Mouse (Mus musculus) thymus, postnatal 10 days (tissue): ENCODE measurements around the gene Enc1.

Source experiments
- DNase-seq, 2 experiments: peaks; one replicate each; pipeline ENCODE4 v3.0.0; 2021; ENCODE audit warnings: low spot score in 2 of 2

Gene Enc1

DNA sequence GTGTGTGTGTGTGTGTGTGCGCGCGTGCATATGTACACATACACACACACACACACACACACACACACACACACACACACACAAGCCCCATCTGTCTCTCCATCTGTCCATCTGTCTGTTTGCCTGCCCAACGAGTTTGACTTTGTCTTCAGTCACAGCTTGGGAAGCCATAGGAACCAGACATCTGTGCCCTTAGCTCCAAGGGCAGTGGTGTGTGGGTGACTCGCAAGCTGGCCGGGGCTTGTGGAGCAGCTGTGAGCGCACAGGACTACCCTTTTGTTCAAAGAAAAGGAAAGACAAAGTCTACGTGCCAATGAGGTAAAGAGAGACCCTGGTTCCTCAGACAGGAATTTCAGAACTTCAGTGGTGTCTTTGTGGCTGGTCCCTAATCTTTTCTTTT lies 51.1 kb downstream of the Enc1 start:
- DNase-seq, result no peak

GRCm38 (mm10) chr13:97292451-97293245 lies 51.7 kb downstream of the Enc1 start:
- DNase-seq, result no peak

DNA sequence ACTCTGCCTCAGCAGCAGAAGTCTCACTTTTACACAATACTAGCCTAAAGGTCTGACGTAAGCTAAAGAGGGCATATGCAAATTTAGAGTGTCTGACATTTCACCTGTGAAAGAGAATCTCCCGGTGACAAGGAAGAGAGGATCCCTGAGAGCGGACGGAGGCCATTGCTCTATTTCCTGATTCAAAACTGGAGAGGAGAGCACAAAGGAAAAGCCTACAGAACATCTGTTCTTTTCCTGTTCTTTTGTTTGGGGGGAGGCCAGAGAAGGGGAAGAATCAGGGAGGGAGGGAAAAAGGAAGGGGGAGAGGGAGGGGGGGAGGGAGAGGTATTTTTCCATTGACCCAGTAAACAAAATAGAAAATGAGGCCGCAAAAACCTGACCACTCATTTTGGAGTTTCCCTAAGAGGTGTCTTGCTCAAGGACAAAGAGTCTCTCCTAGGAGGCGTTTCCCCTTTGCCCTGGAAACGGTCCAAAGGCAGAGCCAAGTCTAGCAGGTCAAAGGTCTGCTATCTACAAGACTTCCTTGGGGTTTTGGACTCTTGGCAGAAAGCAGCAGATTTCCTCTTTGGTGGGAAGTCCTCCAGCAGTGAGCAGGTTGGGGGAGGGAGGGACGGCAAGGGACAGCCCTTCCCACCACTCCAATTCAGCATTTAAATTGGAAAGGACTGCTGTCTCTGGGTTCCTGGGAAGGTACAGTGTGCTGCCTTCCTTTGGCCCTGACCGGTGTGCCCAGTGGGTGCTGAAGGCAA lies 54.4 kb downstream of the Enc1 start:
- DNase-seq, result no peak

DNA sequence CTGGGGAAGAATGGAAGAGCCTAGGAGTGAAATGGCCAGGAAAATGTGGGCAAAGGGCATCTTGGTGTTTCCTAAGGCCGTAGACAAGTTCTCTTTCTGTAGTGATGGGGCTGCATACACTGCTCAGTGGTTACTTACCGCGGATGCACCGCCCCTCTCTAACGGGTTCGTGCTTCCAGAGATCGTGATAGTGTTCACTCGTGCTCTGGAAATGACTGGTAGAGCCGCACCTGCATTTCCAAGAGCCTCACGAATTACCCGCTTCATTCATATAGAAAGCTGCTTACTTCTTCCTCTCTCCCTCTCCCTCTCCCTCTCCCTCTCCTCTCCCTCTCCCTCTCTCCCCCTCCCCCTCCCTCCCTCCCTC lies 54.9 kb downstream of the Enc1 start:
- DNase-seq, result no peak

DNA sequence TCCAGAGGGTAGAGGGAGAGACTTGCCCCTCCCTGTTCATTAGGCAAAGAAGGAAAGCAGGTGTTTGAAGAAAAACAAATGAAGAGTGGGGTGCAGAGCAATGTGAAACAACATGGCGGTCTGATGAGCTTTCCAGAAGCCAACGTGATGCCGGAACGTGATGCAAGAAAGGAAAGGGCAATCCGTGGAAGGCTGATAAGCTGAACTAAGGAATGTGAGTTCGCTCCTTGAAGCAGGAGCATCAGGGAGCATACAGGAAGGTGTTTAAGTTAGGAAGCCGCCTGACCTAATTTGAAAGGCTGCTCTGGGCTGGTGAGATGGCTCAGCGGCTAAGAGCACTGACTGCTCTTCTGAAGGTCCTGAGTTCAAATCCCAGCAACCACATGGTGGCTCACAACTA lies 55.4 kb downstream of the Enc1 start:
- no peak for DNase-seq

DNA sequence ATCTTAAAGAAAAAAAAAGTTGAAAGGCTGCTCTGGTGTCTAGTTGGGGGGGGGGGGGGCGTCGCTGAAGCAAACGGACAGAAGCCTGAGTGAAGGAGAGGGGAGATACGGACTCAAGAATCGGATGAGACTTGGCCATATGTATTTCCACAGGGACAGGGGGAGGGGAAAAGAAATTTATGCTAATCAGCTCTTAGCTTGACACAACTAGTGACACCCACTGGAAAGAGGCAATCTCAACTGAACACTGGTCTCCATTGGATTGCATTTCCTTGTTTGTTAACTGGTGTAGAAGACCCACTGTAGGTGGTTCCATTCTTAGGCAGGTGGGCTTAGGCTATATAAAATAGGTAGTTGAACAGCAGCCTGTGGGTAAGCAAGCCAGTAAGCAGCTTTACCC lies 55.9 kb downstream of the Enc1 start:
- DNase-seq, result no peak

- DNase-seq, result no peak
Measured at GRCm38 (mm10) chr13:97297418-97298050, 56.6 kb downstream of the Enc1 start.

DNA sequence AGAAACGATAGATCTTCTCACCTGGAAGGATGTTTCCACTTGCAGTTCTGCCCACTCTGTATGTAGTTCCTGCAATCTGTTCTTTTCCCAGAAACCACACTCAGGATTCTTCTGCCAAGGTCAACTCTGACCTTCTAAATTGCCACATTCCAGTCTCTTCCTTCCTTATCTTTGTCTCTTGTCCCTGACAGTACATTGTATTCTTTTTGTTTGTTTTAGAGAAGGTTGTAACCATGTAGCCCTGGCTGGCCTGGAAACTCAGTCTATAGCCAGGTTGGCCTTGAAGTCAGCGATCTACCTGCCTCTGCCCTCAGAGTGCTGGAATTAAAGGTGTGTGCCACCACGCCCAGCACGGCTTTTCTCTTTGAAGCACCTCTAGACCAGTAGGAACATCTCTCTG lies 58.0 kb downstream of the Enc1 start:
- DNase-seq, result no peak

DNA sequence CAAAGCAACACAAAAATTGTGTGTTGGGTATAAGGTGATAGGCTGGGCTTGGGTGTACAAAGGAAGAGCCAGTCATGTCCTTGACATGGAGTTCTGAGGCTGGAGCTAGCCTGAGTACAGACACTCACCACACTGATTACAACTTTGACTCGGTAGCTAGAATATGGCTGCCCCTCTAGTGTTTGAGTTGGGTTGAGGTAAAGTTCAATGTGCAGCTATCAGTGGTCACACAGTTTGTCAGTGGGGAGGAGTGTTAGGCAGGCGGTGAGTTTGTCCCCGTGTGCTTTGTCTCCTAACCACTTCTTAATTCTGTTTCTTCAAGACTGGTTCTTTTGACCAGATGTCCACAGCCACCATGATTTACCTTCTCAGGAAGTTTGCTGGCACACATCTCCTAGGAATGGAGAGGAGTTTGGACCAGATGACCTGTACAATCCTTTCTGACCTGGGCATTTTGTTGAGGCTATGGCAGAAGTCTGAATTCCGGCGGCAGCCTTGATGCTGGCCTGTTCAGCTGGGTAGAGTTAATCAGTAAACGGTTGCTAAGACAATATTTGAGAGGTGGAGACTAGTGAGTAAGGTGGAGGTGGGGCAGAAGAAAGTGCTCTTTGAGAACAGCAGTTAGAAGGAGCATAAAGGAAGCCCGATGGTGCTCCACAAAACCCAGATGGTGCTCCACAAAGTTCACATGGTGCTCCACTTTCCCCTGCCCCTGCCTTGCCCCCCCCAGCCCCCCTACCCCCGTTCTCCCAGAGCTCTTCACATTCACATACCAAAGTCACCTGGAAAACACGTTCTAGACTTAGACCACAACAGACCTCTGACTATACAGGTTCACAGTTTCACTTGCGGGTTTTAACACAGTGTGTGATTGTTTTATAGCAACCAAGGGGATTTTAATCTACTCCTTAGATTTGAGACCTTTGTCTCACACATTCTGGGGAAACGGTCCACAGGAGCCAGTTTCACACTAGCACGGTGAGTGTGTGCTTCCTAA lies 59.3 kb downstream of the Enc1 start:
- DNase-seq, result no peak
